Mouse (Mus musculus) liver, embryonic 13.5 days (tissue): ENCODE measurements around the gene Nrp1. TPM values are rescaled to one million over a fixed set of nuclear protein-coding genes. Genes with fewer than 3 reads are reported as not detected.

Experiments used
- ATAC-seq: fragments of 200-750 bp; cut with Nextera tagmentation; 2 replicates; pipeline ENCODE4 v1.8.0; 2017; ENCODE audit warnings: low read depth, mild to moderate bottlenecking, moderate number of reproducible peaks, moderate library complexity
- DNase-seq: peaks from one replicate; pipeline ENCODE4 v3.0.0; 2022
- H3K27ac ChIP-seq: fragments of 300-500 bp; sonication (generic); 2 replicates; pipeline ENCODE4 v1.5.1; 2015; ENCODE audit warnings: moderate library complexity, mild to moderate bottlenecking, inconsistent platforms
- H3K27me3 ChIP-seq: fragments of 300-500 bp; sonication (generic); 2 replicates; pipeline ENCODE4 v1.6.1; 2015; ENCODE audit warnings: mild to moderate bottlenecking, inconsistent platforms
- H3K36me3 ChIP-seq: fragments of 300-500 bp; sonication (generic); 2 replicates; pipeline ENCODE4 v1.6.1; 2015; ENCODE audit warnings: mild to moderate bottlenecking, inconsistent platforms
- H3K4me1 ChIP-seq: fragments of 300-500 bp; sonication (generic); replicated peaks from 2 replicates; pipeline ENCODE4 v1.6.1; 2015; ENCODE audit warnings: inconsistent platforms
- H3K4me2 ChIP-seq: fragments of 300-500 bp; sonication (generic); 2 replicates; pipeline ENCODE4 v1.6.1; 2015; ENCODE audit warnings: inconsistent platforms, mild to moderate bottlenecking, moderate library complexity
- H3K4me3 ChIP-seq: fragments of 300-500 bp; sonication (generic); replicated peaks from 2 replicates; pipeline ENCODE4 v1.5.1; 2015; ENCODE audit warnings: mild to moderate bottlenecking, inconsistent platforms
- H3K9ac ChIP-seq: fragments of 300-500 bp; sonication (generic); 2 replicates; pipeline ENCODE4 v1.6.1; 2015; ENCODE audit warnings: mild to moderate bottlenecking, inconsistent platforms
- H3K9me3 ChIP-seq: fragments of 300-500 bp; sonication (generic); replicated peaks from 2 replicates; pipeline ENCODE4 v1.6.1; 2016; ENCODE audit warnings: inconsistent platforms
- WGBS: fragments of 180-500 bp; shearing (Covaris S2); methylation state at CpG from one replicate; pipeline ENCODE4 v1.1.7; 2015; ENCODE audit not compliant: insufficient replicate concordance; 5-methylcytosine and 5-hydroxymethylcytosine counted together
- polyA plus RNA-seq: library from polyadenylated mRNA; unstranded; fragments of >200 nt; fragmentation: Nextera tagmentation; extraction: Ambion mirVana; gene quantifications from 2 replicates; pipeline ENCODE4 v1.2.1, GENCODE M21; 2015

The Nrp1 gene
- polyA plus RNA-seq, 1 experiment from 2014 or later: 14.7 TPM

DNA sequence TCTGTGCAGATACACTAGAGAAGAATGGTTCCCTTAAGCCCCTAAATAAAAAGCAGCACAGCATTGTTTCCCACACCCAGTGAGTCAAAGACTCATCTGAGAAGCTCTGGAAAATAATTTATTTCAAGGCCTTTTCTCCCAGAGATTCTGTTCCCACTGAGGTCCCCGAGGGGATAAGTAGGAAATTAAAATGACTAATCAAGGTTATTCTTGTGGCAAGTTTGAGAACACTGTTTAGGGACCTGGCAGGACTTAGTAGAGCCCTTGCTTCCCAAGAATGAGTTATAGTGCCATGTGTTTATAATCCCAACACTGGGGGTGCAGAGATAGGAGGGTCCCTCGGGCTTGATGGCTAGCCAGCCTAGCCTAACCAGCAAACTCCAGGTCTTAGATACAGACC is 127.6 kb downstream of the Nrp1 start:
- peak overlapping the region; percentile 25; the same call in 1 of the 2 replicates for H3K4me2 ChIP-seq
- no peak overlapping the region for H3K4me3 ChIP-seq
- peaks cover 12% of the 10 kb centered on the region for H3K4me1 ChIP-seq
- H3K27ac ChIP-seq: no peak overlapping the region
- no peaks in the 10 kb centered on the region for H3K27me3 ChIP-seq
- DNase-seq (no peak), ATAC-seq (no peak)
- H3K9me3 ChIP-seq: no peaks in the 10 kb centered on the region
- 44% methylated on average over 2 of the region's 2 CpGs for WGBS
- H3K36me3 ChIP-seq: no peaks in the 10 kb centered on the region
- no peak overlapping the region for H3K9ac ChIP-seq

DNA sequence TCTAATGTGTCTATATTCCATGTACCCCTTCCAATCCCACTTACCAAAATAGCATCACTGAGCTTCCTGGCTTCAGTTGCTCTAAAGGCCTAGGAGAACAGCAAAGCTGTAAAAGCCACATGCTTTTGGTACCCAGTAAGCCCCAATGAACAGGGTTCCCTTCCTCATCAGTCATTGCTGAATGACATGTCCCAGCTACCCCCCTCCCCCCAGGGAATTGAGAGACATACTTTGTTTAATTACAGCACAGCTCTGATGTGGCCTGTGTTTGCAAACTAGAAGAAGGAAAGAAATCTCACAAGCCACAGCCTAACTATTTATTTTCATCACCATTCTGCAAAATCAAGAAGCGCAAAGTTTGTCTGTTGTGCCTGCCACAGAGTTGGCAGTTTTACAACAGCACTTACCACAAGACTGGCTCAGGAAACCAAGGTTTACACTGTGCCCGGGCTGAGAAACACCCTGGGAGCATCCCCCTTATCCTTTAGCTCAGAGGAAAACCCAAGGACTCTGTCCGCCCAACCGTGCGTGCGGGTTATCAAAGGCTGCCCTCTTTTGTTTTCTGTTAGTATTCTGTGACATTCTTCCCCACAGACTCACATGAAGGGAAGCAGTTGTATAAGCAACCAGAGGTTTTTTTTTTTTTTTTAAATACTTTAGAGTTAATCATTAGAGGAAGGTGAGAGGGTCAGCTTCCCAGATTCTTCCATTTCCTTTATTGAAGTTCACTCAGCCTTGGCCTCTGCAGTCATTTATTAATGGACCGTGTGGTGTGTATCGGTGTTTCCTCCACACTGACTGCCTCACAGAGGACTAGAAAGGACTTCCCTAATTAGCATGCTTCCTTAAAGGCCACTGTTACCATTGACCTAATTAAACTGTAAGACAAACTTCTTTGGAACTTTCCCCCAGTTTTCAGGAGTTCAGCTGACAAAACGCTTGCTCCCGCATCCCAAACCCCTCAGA is 129.8 kb downstream of the Nrp1 start:
- DNase-seq (peak; percentile 1), ATAC-seq (peak; percentile 68)
- H3K27me3 ChIP-seq: no peaks in the 10 kb centered on the region
- H3K4me1 ChIP-seq: peaks cover 12% of the 10 kb centered on the region
- H3K4me2 ChIP-seq: peak overlapping the region; percentile 31
- no peaks in the 10 kb centered on the region for H3K36me3 ChIP-seq
- no peaks in the 10 kb centered on the region for H3K9me3 ChIP-seq
- WGBS: 49% methylated on average over 10 of the region's 10 CpGs
- H3K4me3 ChIP-seq: peak overlapping the region; percentile 12; the same call in 1 of the 2 replicates
- H3K9ac ChIP-seq: 0 out of 2 replicates have a peak overlapping the region, but pooled peaks have one; percentile 1
- H3K27ac ChIP-seq: peak overlapping the region; percentile 75

DNA sequence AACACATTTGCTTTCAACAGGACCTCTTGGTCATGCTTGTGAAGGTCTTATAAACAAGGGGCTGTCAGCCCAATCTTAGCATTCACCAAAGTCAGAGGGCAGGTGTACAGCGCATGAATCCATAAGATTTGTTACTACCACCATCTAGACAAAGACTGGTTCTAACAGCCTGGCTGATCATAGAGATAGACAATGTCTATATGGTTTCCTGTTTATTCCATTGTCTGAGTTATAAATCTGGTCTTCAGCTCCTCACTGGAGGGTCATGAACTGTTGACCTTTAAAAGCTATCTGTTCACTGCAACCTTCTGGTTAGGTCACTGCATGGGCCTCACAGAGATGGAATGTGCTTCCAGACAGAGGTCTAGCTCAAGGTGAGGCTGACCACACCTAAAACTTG is 130.9 kb downstream of the Nrp1 start:
- Histone ChIP-seq H3K4me2 (no peak overlapping the region), H3K9ac (no peak overlapping the region), H3K27me3 (no peaks in the 10 kb centered on the region), H3K27ac (peak overlapping the region; percentile 75), H3K36me3 (no peaks in the 10 kb centered on the region), H3K4me1 (peaks cover 12% of the 10 kb centered on the region), H3K4me3 (no peak overlapping the region), H3K9me3 (no peaks in the 10 kb centered on the region)
- no peak for ATAC-seq
- no peak for DNase-seq
- 61% methylated on average over 1 of the region's 1 CpGs for WGBS

DNA sequence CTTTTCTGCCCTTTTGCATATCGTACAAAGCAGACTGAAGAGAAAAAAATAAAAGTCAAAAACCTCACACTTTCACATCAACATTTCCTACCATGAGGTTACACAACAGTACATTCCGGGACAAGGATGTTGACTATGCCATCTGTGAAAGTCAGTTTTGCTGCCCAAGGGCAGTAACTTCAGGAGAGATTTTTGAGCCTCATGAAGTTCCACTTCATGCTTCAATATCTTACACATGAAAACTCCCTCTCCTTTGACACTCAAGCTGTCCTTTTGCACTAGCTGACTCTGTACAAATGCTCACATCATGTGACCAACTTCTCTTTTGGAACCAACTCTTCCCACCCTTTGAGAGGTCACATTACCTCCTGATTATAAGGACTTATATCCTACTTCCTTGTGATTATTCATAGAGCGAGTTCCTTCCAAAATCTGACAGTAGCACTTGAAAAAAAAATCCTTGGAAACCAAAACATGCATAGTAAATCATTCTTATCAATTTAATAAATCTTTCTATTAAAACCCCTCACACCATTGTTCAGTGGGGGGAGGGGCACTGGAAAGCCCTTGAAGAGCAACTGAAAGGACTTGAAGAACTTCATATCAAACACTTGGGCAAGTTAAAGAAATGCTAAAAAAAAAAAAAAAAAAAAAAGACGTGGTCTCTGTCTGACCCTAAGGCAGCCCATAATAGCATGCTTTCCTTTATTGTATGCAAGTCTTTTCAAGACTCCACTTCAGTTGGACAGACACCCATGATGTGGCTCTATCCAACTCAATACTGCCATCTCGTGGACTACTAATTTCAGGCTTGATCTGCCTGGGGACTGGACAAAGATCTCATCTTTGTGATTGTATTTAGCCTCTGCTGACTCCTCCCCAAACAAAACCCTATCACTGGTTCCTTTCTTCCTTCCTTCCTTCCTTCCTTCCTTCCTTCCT is 133.0 kb downstream of the Nrp1 start:
- ATAC-seq (0 out of 2 replicates have a peak, but pooled peaks have one; percentile 28), DNase-seq (peak; percentile 18)
- H3K36me3 ChIP-seq: no peaks in the 10 kb centered on the region
- H3K9me3 ChIP-seq: no peaks in the 10 kb centered on the region
- no peak overlapping the region for H3K4me2 ChIP-seq
- no peak overlapping the region for H3K9ac ChIP-seq
- WGBS: 35% methylated on average over 5 of the region's 5 CpGs
- no peak overlapping the region for H3K27ac ChIP-seq
- peaks cover 9% of the 10 kb centered on the region for H3K4me1 ChIP-seq
- no peak overlapping the region for H3K4me3 ChIP-seq
- H3K27me3 ChIP-seq: no peaks in the 10 kb centered on the region

DNA sequence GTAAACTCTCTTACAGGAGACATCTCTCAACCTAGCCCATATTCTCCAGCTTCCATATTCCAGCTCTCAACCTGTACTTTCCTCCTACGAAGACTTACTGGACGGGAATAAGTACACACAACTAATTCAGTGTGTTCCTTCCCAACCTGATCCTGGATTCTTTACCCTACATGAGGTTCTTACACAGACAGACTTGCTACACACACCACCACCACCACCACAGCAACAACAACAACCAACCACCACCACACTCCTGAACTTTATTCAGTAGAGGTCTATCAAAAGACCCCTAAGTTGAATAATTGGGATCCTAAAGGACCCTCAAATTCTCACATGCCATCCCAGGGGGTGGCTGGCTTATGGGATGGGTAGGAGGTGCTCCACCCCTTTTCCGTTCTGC is 135.4 kb downstream of the Nrp1 start:
- Histone ChIP-seq H3K4me1 (peaks cover 8% of the 10 kb centered on the region), H3K4me2 (no peak overlapping the region), H3K36me3 (no peaks in the 10 kb centered on the region), H3K4me3 (no peak overlapping the region), H3K27ac (no peak overlapping the region), H3K9ac (no peak overlapping the region), H3K9me3 (no peaks in the 10 kb centered on the region), H3K27me3 (no peaks in the 10 kb centered on the region)
- 68% methylated on average over 3 of the region's 3 CpGs for WGBS
- ATAC-seq (no peak), DNase-seq (no peak)

DNA sequence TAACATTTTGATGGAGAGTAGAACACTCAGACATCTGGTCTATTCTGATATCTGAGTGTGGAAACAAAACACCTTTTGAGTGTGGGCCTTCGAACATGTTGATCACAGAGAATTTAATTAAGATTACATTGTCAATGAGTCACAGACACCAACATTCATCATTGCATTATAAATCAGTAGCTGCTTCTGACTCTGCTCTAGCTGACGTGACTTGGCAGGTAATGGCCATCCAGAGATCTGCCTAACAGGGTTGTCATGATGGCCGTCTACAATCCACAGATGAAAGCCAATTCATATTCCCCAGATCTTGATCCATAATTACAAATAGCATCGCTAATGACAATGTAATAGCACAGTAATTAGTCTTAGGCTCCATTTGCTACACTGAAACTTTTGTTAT is 140.4 kb downstream of the Nrp1 start:
- Histone ChIP-seq H3K36me3 (no peaks in the 10 kb centered on the region), H3K9ac (no peak overlapping the region), H3K4me1 (no peaks in the 10 kb centered on the region), H3K4me3 (no peak overlapping the region), H3K4me2 (no peak overlapping the region), H3K27me3 (no peaks in the 10 kb centered on the region), H3K27ac (no peak overlapping the region), H3K9me3 (no peaks in the 10 kb centered on the region)
- no peak for DNase-seq
- 63% methylated on average over 4 of the region's 4 CpGs for WGBS
- ATAC-seq: no peak

DNA sequence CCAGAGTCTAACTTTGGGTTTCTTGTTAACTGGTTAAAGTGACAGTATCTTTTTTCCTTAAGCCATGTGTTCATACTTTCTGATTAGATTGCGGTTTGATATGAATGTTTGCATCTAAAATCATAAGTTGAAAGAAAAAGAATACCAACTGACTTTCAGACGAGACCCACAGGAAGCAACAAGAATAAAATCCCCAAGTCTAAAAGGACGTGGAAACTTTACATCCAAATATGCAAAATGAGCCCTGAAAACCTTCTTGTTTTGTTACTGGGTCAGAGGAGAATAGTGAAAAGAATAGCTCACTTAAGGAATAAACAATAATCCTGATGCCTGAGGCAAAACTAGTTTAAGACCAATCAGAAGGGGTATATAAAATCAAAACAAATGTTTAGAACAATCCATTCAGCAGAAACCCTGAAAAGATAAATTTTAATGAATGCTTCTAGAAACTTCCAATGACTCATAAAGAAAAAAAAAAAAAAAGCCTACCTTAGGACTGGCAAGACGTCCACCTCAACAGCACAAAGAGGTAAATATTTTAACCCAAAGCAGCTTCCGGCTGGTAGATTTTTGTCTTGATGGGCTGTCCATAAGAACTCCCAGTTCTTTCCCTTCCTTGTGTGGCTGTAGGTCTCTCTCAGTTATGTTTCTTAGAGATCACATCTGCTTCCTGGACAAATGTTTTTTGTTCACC is 145.9 kb downstream of the Nrp1 start:
- no peaks in the 10 kb centered on the region for H3K27me3 ChIP-seq
- H3K4me3 ChIP-seq: no peak overlapping the region
- no peaks in the 10 kb centered on the region for H3K4me1 ChIP-seq
- H3K4me2 ChIP-seq: no peak overlapping the region
- no peak overlapping the region for H3K27ac ChIP-seq
- ATAC-seq: no peak
- H3K36me3 ChIP-seq: no peaks in the 10 kb centered on the region
- no peak overlapping the region for H3K9ac ChIP-seq
- 55% methylated on average over 5 of the region's 5 CpGs for whole genome bisulfite sequencing
- DNase-seq: no peak
- H3K9me3 ChIP-seq: no peaks in the 10 kb centered on the region

DNA sequence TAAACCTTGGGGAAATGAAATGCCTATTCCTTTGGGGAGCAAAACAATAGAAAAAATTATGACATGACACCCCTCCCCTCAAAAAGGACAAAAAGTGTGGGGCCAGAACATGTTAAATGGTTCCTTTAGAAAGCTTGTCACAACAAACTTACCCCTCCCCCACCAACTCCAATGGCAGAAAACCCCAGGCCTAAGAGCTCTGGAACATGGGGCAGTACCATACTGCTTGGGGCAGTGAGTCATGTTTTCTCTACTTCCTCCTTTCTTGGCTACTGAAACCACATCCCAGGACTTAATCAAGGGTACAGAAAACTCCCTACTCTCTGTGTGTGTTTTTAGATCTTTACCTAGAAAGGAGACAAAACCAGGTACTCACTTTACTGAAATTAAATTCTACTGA is 147.5 kb downstream of the Nrp1 start:
- no peak for DNase-seq
- H3K36me3 ChIP-seq: no peaks in the 10 kb centered on the region
- H3K9ac ChIP-seq: no peak overlapping the region
- H3K27me3 ChIP-seq: no peaks in the 10 kb centered on the region
- no peak overlapping the region for H3K4me3 ChIP-seq
- no peak for ATAC-seq
- H3K9me3 ChIP-seq: no peaks in the 10 kb centered on the region
- H3K4me2 ChIP-seq: no peak overlapping the region
- H3K27ac ChIP-seq: no peak overlapping the region
- no peaks in the 10 kb centered on the region for H3K4me1 ChIP-seq

DNA sequence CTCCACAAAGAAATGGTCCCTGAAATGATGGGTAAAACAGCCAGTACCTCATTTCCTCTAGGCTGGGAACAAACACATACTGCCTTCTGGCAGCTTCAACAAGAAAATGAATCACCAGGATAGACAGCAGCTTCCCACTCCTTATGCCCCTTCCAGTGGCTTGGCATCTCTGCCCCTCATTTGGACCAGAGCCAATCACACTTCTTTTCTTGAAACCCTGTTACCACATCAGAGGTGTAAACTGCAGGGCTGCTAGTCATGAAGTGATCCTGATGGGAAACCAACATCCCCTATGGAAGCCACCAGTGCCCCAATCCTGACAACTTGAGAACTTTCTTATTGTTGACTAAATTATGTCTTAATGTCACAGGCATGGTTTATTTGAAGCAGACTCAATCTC is 150.3 kb downstream of the Nrp1 start:
- H3K36me3 ChIP-seq: no peaks in the 10 kb centered on the region
- no peaks in the 10 kb centered on the region for H3K9me3 ChIP-seq
- DNase-seq (no peak), ATAC-seq (no peak)
- no peak overlapping the region for H3K27ac ChIP-seq
- no peak overlapping the region for H3K4me3 ChIP-seq
- no peaks in the 10 kb centered on the region for H3K27me3 ChIP-seq
- H3K9ac ChIP-seq: no peak overlapping the region
- no peak overlapping the region for H3K4me2 ChIP-seq
- no peaks in the 10 kb centered on the region for H3K4me1 ChIP-seq

DNA sequence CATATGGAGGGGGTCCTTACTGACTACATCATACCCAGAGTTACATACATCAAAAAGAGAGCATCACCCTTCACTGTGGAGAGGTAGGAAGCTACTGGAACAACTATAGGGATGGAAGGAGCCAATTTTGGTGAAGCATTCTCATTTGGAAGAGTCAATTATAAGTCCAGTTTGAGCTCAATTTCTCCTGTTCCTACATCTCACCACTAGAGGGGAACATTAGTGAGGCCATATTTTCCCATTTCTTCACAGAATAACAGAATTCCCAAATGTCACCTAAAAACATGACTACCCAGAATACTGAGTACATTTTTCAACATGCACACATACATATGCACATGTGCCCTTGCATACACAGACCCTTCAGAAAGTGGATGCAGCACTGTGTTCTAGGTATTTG is 152.6 kb downstream of the Nrp1 start:
- ATAC-seq (no peak), DNase-seq (no peak)
- H3K27me3 ChIP-seq: no peaks in the 10 kb centered on the region

DNA sequence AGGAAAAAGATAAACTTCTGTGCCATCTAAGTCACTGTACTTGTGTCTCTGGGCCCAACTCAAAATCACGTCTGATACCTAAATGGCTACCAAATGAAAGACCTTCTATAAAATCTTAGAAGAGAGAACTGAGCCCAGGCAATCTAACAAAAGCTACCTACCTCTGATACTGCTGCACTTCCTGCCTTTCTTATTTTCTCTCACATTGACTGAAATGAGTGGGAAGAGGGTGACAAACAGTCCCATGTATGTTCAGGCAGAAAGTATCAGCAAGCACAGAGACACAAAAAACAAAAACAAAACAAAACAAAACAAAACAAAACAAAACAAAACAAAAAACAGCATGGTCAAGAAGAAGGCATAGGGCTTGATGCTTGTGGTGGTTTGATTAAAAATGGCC is 153.3 kb downstream of the Nrp1 start:
- Histone ChIP-seq H3K27me3 (no peaks in the 10 kb centered on the region), H3K4me2 (no peak overlapping the region), H3K9ac (no peak overlapping the region), H3K4me3 (no peak overlapping the region), H3K36me3 (no peaks in the 10 kb centered on the region), H3K9me3 (no peaks in the 10 kb centered on the region), H3K27ac (no peak overlapping the region), H3K4me1 (no peaks in the 10 kb centered on the region)
- 51% methylated on average over 1 of the region's 1 CpGs for WGBS
- DNase-seq (no peak), ATAC-seq (no peak)

More for the DNA sequence above, 152.6 kb downstream of the Nrp1 start:
- no peak overlapping the region for H3K27ac ChIP-seq
- no peak overlapping the region for H3K9ac ChIP-seq
- H3K9me3 ChIP-seq: no peaks in the 10 kb centered on the region
- H3K4me2 ChIP-seq: no peak overlapping the region
- no peaks in the 10 kb centered on the region for H3K36me3 ChIP-seq
- no peak overlapping the region for H3K4me3 ChIP-seq
- no peaks in the 10 kb centered on the region for H3K4me1 ChIP-seq
